Mouse (Mus musculus): ENCODE data around the gene Arsg.

- TF ChIP-seq EP300 (optimal IDR thresholded peaks at IDR 0.05) (no peak), CTCF (IDR thresholded peaks at IDR 0.05; ENCODE audit: low read depth) (no peak)
Observed at GRCm38 (mm10) chr11:109543466-109543865, 70.3 kb downstream of the Arsg start.
